Mouse (Mus musculus): ENCODE data around the gene Susd3.

DNA sequence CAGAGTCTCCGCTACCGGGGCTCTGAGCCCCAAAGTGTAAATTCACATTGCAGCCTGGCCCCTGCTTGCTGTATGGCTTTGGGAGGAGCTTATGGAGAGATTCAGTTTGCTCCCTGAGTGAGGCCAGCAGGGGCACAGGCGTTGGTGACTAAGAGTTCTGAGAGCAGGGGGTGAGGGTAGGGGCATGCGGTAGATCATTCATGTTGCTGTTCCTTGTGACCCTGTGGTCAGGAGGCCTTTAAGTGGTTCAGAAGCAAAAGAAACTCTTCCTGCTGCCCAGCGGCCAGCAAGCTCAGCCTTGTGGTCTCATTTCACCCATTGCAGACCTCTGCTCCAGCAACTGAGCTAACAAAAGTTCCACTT lies 56.9 kb downstream of the Susd3 start:
- TF ChIP-seq POLR2A (IDR thresholded peaks at IDR 0.05; ENCODE audit: extremely low read depth, insufficient read depth, low read length) (no peak), CTCF (IDR thresholded peaks at IDR 0.05; ENCODE audit: extremely low read depth, insufficient read depth, low read length) (no peak)

All from cortical plate, adult 2 months (tissue).